Mouse (Mus musculus): ENCODE results near the gene Obsl1.

GRCm38 (mm10) chr1:75505159-75505955 lies 895 bp downstream of the Obsl1 start:
- TF ChIP-seq POLR2A (IDR thresholded peaks at IDR 0.05; ENCODE audit: low read depth, low read length): no peak
- TF ChIP-seq CTCF (conservative IDR thresholded peaks at IDR 0.05; ENCODE audit: insufficient read depth, insufficient read length, low read depth, low read length): no peak
